8 mouse cellular contexts compared by ENCODE assay signal in the genomic region with DNA sequence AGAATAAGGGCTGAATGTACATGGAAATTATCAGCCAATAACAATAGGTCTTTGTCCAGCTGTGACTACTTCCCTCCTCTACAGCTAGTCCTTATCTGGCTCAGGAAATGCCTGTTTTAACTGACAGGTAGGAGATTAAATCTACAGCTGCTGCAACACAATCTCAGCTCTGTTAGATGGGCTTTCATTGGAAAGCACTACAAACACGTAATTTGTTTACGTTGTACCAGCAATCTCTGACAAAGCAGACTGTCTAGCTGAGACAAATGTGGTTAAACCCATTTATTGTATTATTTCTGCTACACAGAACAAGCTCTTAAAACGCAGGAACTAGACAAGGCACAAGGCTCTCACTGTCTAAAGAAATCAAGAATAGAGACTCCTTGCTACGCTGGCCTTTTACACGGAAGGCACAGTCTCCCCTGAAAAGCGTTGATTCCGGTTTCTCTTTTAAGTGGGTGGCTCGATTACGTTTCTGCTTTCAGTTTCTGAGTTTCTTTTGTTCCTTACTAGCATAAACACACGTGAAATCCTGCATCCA.
DNase-seq lines count a peak whose midpoint lies in the region; ATAC-seq and TF ChIP-seq lines count a peak whose summit lies in the region.

No protein-coding gene starts in this region.

- H3K27me3 ChIP-seq in forebrain, postnatal 0 days (ENCODE audit: insufficient read depth, low read length), result no peaks in the 10 kb centered on the region
- H3K27me3 ChIP-seq in limb, embryonic 10.5 days (ENCODE audit: low read depth, poor library complexity, severe bottlenecking), result no peaks in the 10 kb centered on the region
- no peaks in the 10 kb centered on the region for H3K27me3 ChIP-seq in midbrain, embryonic 14.5 days (ENCODE audit: control insufficient read depth, insufficient read depth, low read length)
- H3K27me3 ChIP-seq in cerebellum, adult 2 months (ENCODE audit: control insufficient read depth, insufficient read depth, low read length), result no peaks in the 10 kb centered on the region

- no peaks in the 10 kb centered on the region for H3K9me3 ChIP-seq in forebrain, postnatal 0 days (ENCODE audit: low read length)
- no peaks in the 10 kb centered on the region for H3K9me3 ChIP-seq in limb, embryonic 10.5 days (replicated peaks)
- H3K9me3 ChIP-seq in midbrain, embryonic 14.5 days (ENCODE audit: control insufficient read depth, low read length), result no peaks in the 10 kb centered on the region

- peak overlapping the region; percentile 33; the same call in 1 of the 2 replicates for H3K27ac ChIP-seq in left cerebral cortex, adult 2 months
- 0 out of 2 replicates have a peak overlapping the region, but pooled peaks have one; percentile 2 for H3K27ac ChIP-seq in forebrain, postnatal 0 days (ENCODE audit: low read depth, low read length)
- H3K27ac ChIP-seq in limb, embryonic 10.5 days, result peak overlapping the region; percentile 64
- H3K27ac ChIP-seq in midbrain, embryonic 14.5 days (replicated peaks; ENCODE audit: low read depth, low read length), result peak overlapping the region; percentile 52; the same call in 1 of the 2 replicates
- H3K27ac ChIP-seq in cerebellum, adult 2 months (ENCODE audit: insufficient read depth, low read length), result no peak overlapping the region

- WGBS in forebrain, postnatal 0 days, result 8% methylated on average over 10 of the region's 10 CpGs
- 63% methylated on average over 10 of the region's 10 CpGs for WGBS in limb, embryonic 10.5 days
- 38% methylated on average over 10 of the region's 10 CpGs for WGBS in midbrain, embryonic 14.5 days
- WGBS in cerebellum, adult 2 months, result 66% methylated on average over 10 of the region's 10 CpGs

- peak; percentile 51; the same call in 1 of the 2 replicates for ATAC-seq in forebrain, postnatal 0 days
- ATAC-seq in midbrain, embryonic 14.5 days (ENCODE audit: low FRiP score, low TSS enrichment), result no peak

- no peak for TF ChIP-seq POLR2A in cerebellum, adult 2 months (IDR thresholded peaks at IDR 0.05; ENCODE audit: borderline replicate concordance, insufficient read depth, low read length)

- H3K36me3 ChIP-seq in forebrain, postnatal 0 days (ENCODE audit: insufficient read depth), result no peaks in the 10 kb centered on the region
- H3K36me3 ChIP-seq in limb, embryonic 10.5 days, result no peaks in the 10 kb centered on the region
- no peaks in the 10 kb centered on the region for H3K36me3 ChIP-seq in midbrain, embryonic 14.5 days (ENCODE audit: control insufficient read depth, insufficient read depth, low read length)

- peak overlapping the region; percentile 30 for H3K4me2 ChIP-seq in forebrain, postnatal 0 days (ENCODE audit: low read depth)
- peak overlapping the region; percentile 40 for H3K4me2 ChIP-seq in midbrain, embryonic 14.5 days (ENCODE audit: low read length)

- H3K9ac ChIP-seq in forebrain, postnatal 0 days, result peak overlapping the region; percentile 23; the same call in 1 of the 2 replicates
- no peak overlapping the region; the same call in 1 of the 2 replicates for H3K9ac ChIP-seq in midbrain, embryonic 14.5 days (replicated peaks; ENCODE audit: low read length)

- intact Hi-C loops in left cerebral cortex, adult 2 months (cut with DNase I), result no loop called here
- intact Hi-C loops in left cerebral cortex, postnatal 10 days (cut with DNase I), result no loop called here

- DNase-seq in left cerebral cortex, adult 2 months (ENCODE audit: extremely low spot score in 1 of 2, low spot score in 2 of 2), result no peak
- no peak for DNase-seq in left cerebral cortex, postnatal 10 days (ENCODE audit: extremely low spot score in 1 of 2, low spot score in 2 of 2)
- DNase-seq in forebrain, postnatal 0 days, result peak; percentile 40
- no peak for DNase-seq in limb, embryonic 10.5 days (ENCODE audit: low spot score)
- DNase-seq in midbrain, embryonic 14.5 days, result peak; percentile 58
- no peak for DNase-seq in cerebellum, adult 2 months
- DNase-seq in kidney, postnatal 36 days, result no peak
- no peak for DNase-seq in left cerebral cortex, adult 8-10 months (ENCODE audit: low spot score in 2 of 2)

- no peak for TF ChIP-seq CTCF in left cerebral cortex, adult 2 months (IDR thresholded peaks at IDR 0.05)
- TF ChIP-seq CTCF in forebrain, postnatal 0 days (IDR thresholded peaks at IDR 0.05; ENCODE audit: low read depth), result no peak
- no peak for TF ChIP-seq CTCF in cerebellum, adult 2 months (IDR thresholded peaks at IDR 0.05; ENCODE audit: borderline replicate concordance, insufficient read depth, low read depth, low read length)

- no peaks in the 10 kb centered on the region for H3K4me1 ChIP-seq in forebrain, postnatal 0 days (ENCODE audit: insufficient read depth)
- peaks cover 11% of the 10 kb centered on the region for H3K4me1 ChIP-seq in limb, embryonic 10.5 days
- peaks cover 12% of the 10 kb centered on the region; the same call in 1 of the 2 replicates for H3K4me1 ChIP-seq in midbrain, embryonic 14.5 days (ENCODE audit: control insufficient read depth, insufficient read depth, low read length)
- no peaks in the 10 kb centered on the region for H3K4me1 ChIP-seq in cerebellum, adult 2 months (ENCODE audit: control insufficient read depth, insufficient read depth, low read length)

- peak overlapping the region; percentile 19 for H3K4me3 ChIP-seq in left cerebral cortex, adult 2 months
- H3K4me3 ChIP-seq in forebrain, postnatal 0 days (ENCODE audit: low read depth, low read length), result peak overlapping the region; percentile 6; the same call in 1 of the 2 replicates
- no peak overlapping the region for H3K4me3 ChIP-seq in limb, embryonic 10.5 days
- no peak overlapping the region for H3K4me3 ChIP-seq in midbrain, embryonic 14.5 days (replicated peaks; ENCODE audit: low read depth, low read length)
- H3K4me3 ChIP-seq in cerebellum, adult 2 months (replicated peaks; ENCODE audit: insufficient read depth, low read depth, low read length), result no peak overlapping the region

Comparison
In these comparisons a context has a peak if more than half of its experiments do, and no peak if none do; other contexts are left out.
1. DNase-seq: peak in forebrain, postnatal 0 days (single experiment) and midbrain, embryonic 14.5 days (single experiment); none in left cerebral cortex, adult 2 months (0 of 2), left cerebral cortex, postnatal 10 days (0 of 2), limb, embryonic 10.5 days (single experiment), cerebellum, adult 2 months (0 of 2), kidney, postnatal 36 days (0 of 2) and left cerebral cortex, adult 8-10 months (0 of 2).
2. H3K4me3 ChIP-seq: peak in left cerebral cortex, adult 2 months (single experiment) and forebrain, postnatal 0 days (single experiment); none in limb, embryonic 10.5 days (single experiment), midbrain, embryonic 14.5 days (single experiment) and cerebellum, adult 2 months (single experiment).